In genomic region chr9:68357231-68357630, GRCm38 (mm10) we compare ENCODE assay signal across 12 mouse cellular contexts.
DNase-seq lines count a peak whose midpoint lies in the region; ATAC-seq and TF ChIP-seq lines count a peak whose summit lies in the region.
"Had no signal": no experiment of that assay in that cellular context is flagged by ENCODE, and none has a peak within 500 bp of the region (broad histone marks: within the 10 kb centered on the region; RNA-seq: fewer than 3 reads in every experiment).

No protein-coding gene starts in this region.

- H3K9me3 ChIP-seq in forebrain, postnatal 0 days (ENCODE audit: low read length): no peaks in the 10 kb centered on the region
- H3K9me3 ChIP-seq in forebrain, embryonic 10.5 days: no peaks in the 10 kb centered on the region
- no peaks in the 10 kb centered on the region for H3K9me3 ChIP-seq in midbrain, postnatal 0 days (ENCODE audit: low read length)
- H3K9me3 ChIP-seq in midbrain, embryonic 11.5 days (ENCODE audit: control insufficient read depth, low read length): no peaks in the 10 kb centered on the region
- no peaks in the 10 kb centered on the region for H3K9me3 ChIP-seq in intestine, embryonic 16.5 days (ENCODE audit: control insufficient read depth, low read length)
- H3K9me3 ChIP-seq: heart, embryonic 13.5 days; liver, embryonic 13.5 days had no signal

- H3K4me3 ChIP-seq in forebrain, postnatal 0 days (ENCODE audit: low read depth, low read length): no peak overlapping the region
- H3K4me3 ChIP-seq in forebrain, embryonic 10.5 days: no peak overlapping the region
- no peak overlapping the region for H3K4me3 ChIP-seq in midbrain, postnatal 0 days (ENCODE audit: low read depth, low read length)
- no peak overlapping the region for H3K4me3 ChIP-seq in midbrain, embryonic 11.5 days (ENCODE audit: low read depth, low read length)
- no peak overlapping the region for H3K4me3 ChIP-seq in thymus, adult 2 months (ENCODE audit: control insufficient read depth, insufficient read depth, low read length)
- H3K4me3 ChIP-seq in intestine, embryonic 16.5 days (ENCODE audit: low read length): no peak overlapping the region
- H3K4me3 ChIP-seq: heart, embryonic 13.5 days; layer of hippocampus, adult 2 months; liver, embryonic 13.5 days had no signal

- no peak overlapping the region for H3K27ac ChIP-seq in forebrain, postnatal 0 days (ENCODE audit: low read depth, low read length)
- H3K27ac ChIP-seq in forebrain, embryonic 10.5 days: no peak overlapping the region
- no peak overlapping the region for H3K27ac ChIP-seq in midbrain, postnatal 0 days (ENCODE audit: low read depth, low read length)
- no peak overlapping the region for H3K27ac ChIP-seq in midbrain, embryonic 11.5 days (ENCODE audit: low read depth, low read length)
- H3K27ac ChIP-seq in thymus, adult 2 months (ENCODE audit: control insufficient read depth, insufficient read depth, low read length): no peak overlapping the region
- no peak overlapping the region for H3K27ac ChIP-seq in intestine, embryonic 16.5 days (ENCODE audit: low read length)
- H3K27ac ChIP-seq: heart, embryonic 13.5 days; layer of hippocampus, adult 2 months; liver, embryonic 13.5 days had no signal

- intact Hi-C loops in gastrocnemius, postnatal 14 days (cut with DNase I; ENCODE audit: low total_unique reads): no loop called here

- no peak for TF ChIP-seq CTCF in forebrain, postnatal 0 days (IDR thresholded peaks at IDR 0.05; ENCODE audit: low read depth)
- no peak for TF ChIP-seq CTCF in midbrain, postnatal 0 days (IDR thresholded peaks at IDR 0.05)
- no peak for TF ChIP-seq CTCF in thymus, adult 2 months (IDR thresholded peaks at IDR 0.05; ENCODE audit: borderline replicate concordance, control insufficient read depth, extremely low read depth, insufficient read depth, low read length, poor library complexity)

- TF ChIP-seq POLR2A in thymus, adult 2 months (IDR thresholded peaks at IDR 0.05; ENCODE audit: control insufficient read depth, extremely low read depth, insufficient read depth, low read length, poor library complexity): no peak

- H3K36me3 ChIP-seq in forebrain, postnatal 0 days (ENCODE audit: insufficient read depth): no peaks in the 10 kb centered on the region
- H3K36me3 ChIP-seq in forebrain, embryonic 10.5 days (replicated peaks): no peaks in the 10 kb centered on the region
- H3K36me3 ChIP-seq in midbrain, postnatal 0 days (ENCODE audit: insufficient read depth, low read length): no peaks in the 10 kb centered on the region
- H3K36me3 ChIP-seq in midbrain, embryonic 11.5 days (ENCODE audit: control insufficient read depth, insufficient read depth, low read length): no peaks in the 10 kb centered on the region
- H3K36me3 ChIP-seq in thymus, adult 2 months (ENCODE audit: control insufficient read depth, insufficient read depth, low read length): no peaks in the 10 kb centered on the region
- no peaks in the 10 kb centered on the region for H3K36me3 ChIP-seq in intestine, embryonic 16.5 days (ENCODE audit: control insufficient read depth, insufficient read depth, low read length)
- H3K36me3 ChIP-seq: heart, embryonic 13.5 days; liver, embryonic 13.5 days had no signal

- no peaks in the 10 kb centered on the region for H3K4me1 ChIP-seq in forebrain, postnatal 0 days (ENCODE audit: insufficient read depth)
- H3K4me1 ChIP-seq in forebrain, embryonic 10.5 days: no peaks in the 10 kb centered on the region
- no peaks in the 10 kb centered on the region for H3K4me1 ChIP-seq in midbrain, postnatal 0 days (ENCODE audit: insufficient read depth, low read length)
- H3K4me1 ChIP-seq in midbrain, embryonic 11.5 days (ENCODE audit: control insufficient read depth, insufficient read depth, low read length): no peaks in the 10 kb centered on the region
- no peaks in the 10 kb centered on the region for H3K4me1 ChIP-seq in thymus, adult 2 months (replicated peaks; ENCODE audit: control insufficient read depth, insufficient read depth, low read length)
- no peaks in the 10 kb centered on the region for H3K4me1 ChIP-seq in intestine, embryonic 16.5 days (ENCODE audit: control insufficient read depth, insufficient read depth, low read length)
- H3K4me1 ChIP-seq: liver, embryonic 13.5 days had no signal

- WGBS in forebrain, postnatal 0 days: 69% methylated on average over 5 of the region's 5 CpGs
- WGBS in forebrain, embryonic 10.5 days: 81% methylated on average over 5 of the region's 5 CpGs
- WGBS in midbrain, postnatal 0 days: 63% methylated on average over 5 of the region's 5 CpGs
- 73% methylated on average over 5 of the region's 5 CpGs for WGBS in midbrain, embryonic 11.5 days
- WGBS in thymus, adult 2 months: 82% methylated on average over 5 of the region's 5 CpGs
- 73% methylated on average over 5 of the region's 5 CpGs for WGBS in intestine, embryonic 16.5 days

- H3K27me3 ChIP-seq in forebrain, postnatal 0 days (ENCODE audit: insufficient read depth, low read length): no peaks in the 10 kb centered on the region
- no peaks in the 10 kb centered on the region for H3K27me3 ChIP-seq in forebrain, embryonic 10.5 days (ENCODE audit: poor library complexity, severe bottlenecking)
- H3K27me3 ChIP-seq in midbrain, postnatal 0 days (ENCODE audit: insufficient read depth, low read length): no peaks in the 10 kb centered on the region
- H3K27me3 ChIP-seq in midbrain, embryonic 11.5 days (ENCODE audit: control insufficient read depth, insufficient read depth, low read length): no peaks in the 10 kb centered on the region
- no peaks in the 10 kb centered on the region for H3K27me3 ChIP-seq in thymus, adult 2 months (ENCODE audit: control insufficient read depth, insufficient read depth, low read length)
- no peaks in the 10 kb centered on the region for H3K27me3 ChIP-seq in intestine, embryonic 16.5 days (replicated peaks; ENCODE audit: control insufficient read depth, insufficient read depth, low read length)
- H3K27me3 ChIP-seq: liver, embryonic 13.5 days; Patski had no signal

- no peak overlapping the region for H3K9ac ChIP-seq in forebrain, postnatal 0 days
- no peak overlapping the region for H3K9ac ChIP-seq in midbrain, postnatal 0 days (replicated peaks; ENCODE audit: low read length, poor library complexity, severe bottlenecking)
- no peak overlapping the region for H3K9ac ChIP-seq in midbrain, embryonic 11.5 days (ENCODE audit: low read length)
- no peak overlapping the region for H3K9ac ChIP-seq in intestine, embryonic 16.5 days (ENCODE audit: low read depth, low read length)
- H3K9ac ChIP-seq: heart, embryonic 13.5 days; liver, embryonic 13.5 days had no signal

- no peak overlapping the region for H3K4me2 ChIP-seq in forebrain, postnatal 0 days (ENCODE audit: low read depth)
- H3K4me2 ChIP-seq in midbrain, postnatal 0 days (ENCODE audit: low read depth, low read length, poor library complexity, severe bottlenecking): no peak overlapping the region
- H3K4me2 ChIP-seq in midbrain, embryonic 11.5 days: no peak overlapping the region
- no peak overlapping the region for H3K4me2 ChIP-seq in intestine, embryonic 16.5 days (ENCODE audit: low read depth, low read length)
- H3K4me2 ChIP-seq: heart, embryonic 13.5 days; liver, embryonic 13.5 days had no signal

- ATAC-seq in forebrain, postnatal 0 days: peak; percentile 66
- ATAC-seq in midbrain, postnatal 0 days (ENCODE audit: low FRiP score): no peak
- no peak for ATAC-seq in midbrain, embryonic 11.5 days (ENCODE audit: low FRiP score)
- ATAC-seq in intestine, embryonic 16.5 days: no peak
- ATAC-seq: Patski had no signal

- peak; percentile 22 for DNase-seq in forebrain, postnatal 0 days
- no peak for DNase-seq in forebrain, embryonic 10.5 days (ENCODE audit: extremely low spot score, low spot score)
- DNase-seq in midbrain, postnatal 0 days (ENCODE audit: low spot score): peak; percentile 68
- no peak for DNase-seq in midbrain, embryonic 11.5 days (ENCODE audit: low spot score, missing footprints)
- DNase-seq in gastrocnemius, postnatal 14 days: peak; percentile 77
- DNase-seq in layer of hippocampus, postnatal 14 days (ENCODE audit: low spot score in 2 of 2): peak; percentile 13 to 44
- no peak for DNase-seq in thymus, adult 2 months
- DNase-seq: liver, embryonic 13.5 days had no signal

Comparison
In these comparisons a context has a peak if more than half of its experiments do, and no peak if none do; other contexts are left out.
1. DNase-seq: peak in forebrain, postnatal 0 days (single experiment), midbrain, postnatal 0 days (single experiment), gastrocnemius, postnatal 14 days (single experiment) and layer of hippocampus, postnatal 14 days (2 of 2); none in forebrain, embryonic 10.5 days (single experiment), midbrain, embryonic 11.5 days (single experiment) and thymus, adult 2 months (single experiment).